Mouse (Mus musculus) A20 (cell line): Measurements from ENCODE around the gene Pa2g4.
A peak's percentile ranks its signal among the peaks of the same experiment; 100 is the strongest.
"Not testable (repeated sequence)": the region's sequence is repeated elsewhere in the genome, so short reads cannot be mapped to it uniquely, and the experiment has no call there.

Experiments used
- DNase-seq: peaks from one replicate; pipeline ENCODE4 v3.0.0-alpha.2; 2011; ENCODE audit warnings: low read depth, low spot score

Gene Pa2g4

DNA sequence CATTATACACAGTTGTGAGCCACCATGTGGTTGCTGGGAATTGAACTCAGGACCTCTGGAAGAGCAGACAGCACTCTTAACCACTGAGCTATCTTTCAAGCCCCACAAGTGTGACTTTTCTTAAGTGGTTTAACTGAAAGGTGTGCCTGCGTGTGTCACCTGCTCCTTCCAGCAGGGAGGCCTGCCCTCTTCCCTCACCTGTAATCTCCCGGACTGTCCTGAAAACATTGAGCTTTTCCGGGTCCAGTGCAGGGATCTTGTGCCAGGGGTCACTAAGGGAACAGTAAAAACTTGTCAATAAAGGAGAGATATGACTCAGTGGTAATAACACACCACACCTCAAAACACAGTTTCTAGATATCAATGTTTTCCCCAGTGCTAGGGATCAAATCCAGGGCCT, 13.5 kb upstream of the Pa2g4 start:
- DNase-seq: no peak

DNA sequence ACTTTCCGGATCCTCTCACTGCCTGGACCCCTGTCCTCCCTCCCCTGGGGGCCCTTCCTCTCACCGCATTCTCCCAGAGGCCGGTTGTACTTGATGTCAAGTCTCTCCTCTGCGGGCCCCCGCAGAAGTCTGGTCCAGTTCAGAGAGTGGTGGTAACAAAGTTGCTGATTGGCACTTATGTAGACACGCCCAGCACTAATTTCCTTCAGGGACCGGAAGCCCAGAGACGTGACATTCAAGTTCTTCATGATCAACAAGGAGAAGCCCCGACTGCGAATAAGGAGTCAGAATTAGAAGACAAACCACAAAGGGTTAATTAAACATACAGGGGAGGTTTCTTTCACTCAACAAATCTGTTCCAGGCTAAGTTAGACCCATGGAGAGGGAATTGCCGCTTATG, 12.5 kb upstream of the Pa2g4 start:
- DNase-seq: peak; percentile 86

DNA sequence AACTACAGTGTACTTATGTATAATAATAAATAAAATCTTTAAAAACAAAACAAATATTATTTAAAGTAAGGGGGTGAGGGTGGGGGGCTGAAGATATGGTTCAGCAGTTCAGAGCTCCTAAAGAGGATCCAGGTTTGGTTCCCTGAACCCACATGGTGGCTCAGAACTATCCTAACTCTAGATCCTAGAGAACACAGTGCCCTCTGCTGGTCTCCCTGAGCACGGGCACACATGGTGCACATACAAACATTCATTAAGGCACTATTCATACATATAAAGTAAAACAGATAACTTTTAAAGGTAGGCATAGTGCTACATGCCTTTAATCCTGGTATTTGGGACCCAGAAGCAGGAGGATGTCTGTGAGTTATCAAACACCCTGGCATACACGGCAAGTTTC, 9.3 kb upstream of the Pa2g4 start:
- DNase-seq: peak; percentile 45

DNA sequence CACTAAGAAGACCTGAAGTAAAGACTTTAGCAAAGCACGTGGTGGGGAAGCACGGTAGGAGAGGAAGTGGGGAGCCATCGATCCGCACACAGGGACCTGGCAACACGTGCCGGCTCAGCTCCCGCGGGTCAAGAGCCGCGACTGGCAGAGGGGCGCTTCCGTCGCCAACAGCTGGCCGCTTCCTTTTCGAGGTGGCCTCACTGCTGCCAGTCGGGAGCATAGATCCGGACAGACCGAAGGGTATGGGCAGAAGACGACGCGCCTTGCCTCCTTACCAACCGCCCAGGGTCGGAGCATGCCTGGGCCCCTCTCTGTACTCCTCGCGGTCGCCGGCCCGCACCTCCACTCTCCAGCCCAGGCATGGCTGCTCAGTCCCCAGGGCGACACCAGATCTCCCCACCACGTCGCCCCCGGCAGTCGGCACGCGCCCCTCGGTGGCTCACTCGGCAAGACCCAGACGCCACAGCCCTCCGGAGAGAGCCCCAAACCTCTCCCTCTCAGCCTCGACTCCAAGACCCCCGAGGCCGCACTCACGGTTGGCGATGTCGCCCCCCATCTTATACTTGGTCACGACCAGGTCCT, 490 bp downstream of the Pa2g4 start:
- peak; percentile 77 for DNase-seq

DNA sequence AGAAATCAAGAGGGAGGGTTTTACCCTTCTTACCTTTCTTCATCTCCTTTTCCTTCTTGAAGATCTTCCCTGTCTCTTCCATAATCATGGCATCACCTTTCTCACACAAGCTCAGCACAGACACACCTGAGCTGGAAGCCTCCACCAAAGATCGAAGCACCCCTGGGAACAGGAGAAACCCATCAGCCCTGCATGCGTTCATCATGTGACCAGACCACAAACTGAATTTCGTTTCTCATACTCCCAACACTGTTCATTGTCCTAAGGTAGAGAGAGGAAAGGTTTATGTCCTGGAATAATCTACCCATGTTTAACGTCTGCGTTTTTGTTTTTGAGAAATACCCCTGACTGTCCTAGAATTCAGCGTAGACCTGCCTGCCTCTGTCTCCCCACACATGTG, 2.2 kb downstream of the Pa2g4 start:
- no peak for DNase-seq

- no peak for DNase-seq
These were observed 8.8 kb downstream of the Pa2g4 start for GRCm38 (mm10) chr10:128556963-128557362.

GRCm38 (mm10) chr10:128556286-128556685, 9.5 kb downstream of the Pa2g4 start:
- peak; percentile 57 for DNase-seq

DNA sequence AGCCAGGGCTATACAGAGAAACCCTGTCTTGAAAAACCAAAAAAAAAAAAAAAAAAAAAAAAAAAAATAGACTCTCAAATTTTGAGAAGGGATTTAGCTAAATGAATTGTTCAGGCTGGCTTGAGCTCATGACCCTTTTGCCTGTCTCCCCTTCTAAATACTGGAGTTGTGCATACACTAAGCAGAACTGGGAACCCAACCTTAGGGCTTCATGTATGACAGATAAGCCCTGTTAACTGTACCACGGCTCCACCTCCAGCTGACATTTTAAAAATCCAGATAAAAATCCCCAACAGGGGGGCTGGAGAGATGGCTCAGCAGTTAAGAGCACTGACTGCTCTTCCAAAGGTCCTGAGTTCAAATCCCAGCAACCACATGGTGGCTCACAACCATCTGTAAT, 10.2 kb downstream of the Pa2g4 start:
- DNase-seq: not testable (repeated sequence)

DNA sequence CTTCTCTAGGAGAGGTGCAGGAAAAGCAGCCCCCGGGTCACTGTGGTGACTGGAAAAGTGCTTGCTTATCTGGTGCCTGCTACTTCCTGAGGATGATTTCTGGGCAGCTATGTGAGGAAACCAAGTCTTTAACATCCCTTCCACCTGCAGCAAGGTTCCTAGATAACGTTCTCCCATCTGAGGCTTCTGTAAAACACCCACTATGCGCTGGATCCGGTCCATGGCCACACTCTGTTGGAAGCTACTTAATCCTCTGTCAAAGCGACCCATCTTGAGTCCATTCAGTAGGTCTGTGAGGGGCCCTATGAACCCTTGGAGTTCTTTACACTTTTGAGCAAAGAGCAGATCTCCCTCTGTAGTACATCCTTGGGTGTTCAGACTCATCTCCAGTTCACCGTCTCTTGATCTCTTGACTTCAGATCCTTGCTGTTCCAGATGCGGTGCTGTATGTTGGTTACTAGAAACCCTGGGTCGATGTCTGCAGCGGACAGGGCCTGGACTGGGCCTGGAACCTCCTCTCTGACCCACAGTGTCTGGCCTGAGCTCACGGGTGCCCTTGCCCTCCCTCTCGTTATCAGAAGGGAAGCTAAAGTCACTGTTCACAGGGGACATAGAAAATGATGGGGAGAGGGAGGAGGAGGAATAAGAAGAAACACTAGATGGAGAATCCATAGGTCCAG, 15.5 kb downstream of the Pa2g4 start:
- not testable (repeated sequence) for DNase-seq

GRCm38 (mm10) chr10:128549682-128550057, 16.1 kb downstream of the Pa2g4 start:
- not testable (repeated sequence) for DNase-seq

GRCm38 (mm10) chr10:128548947-128549681, 16.7 kb downstream of the Pa2g4 start, which contains the start of gene Rpl41:
TSS of gene Rpl41 (minus strand) at chr10:128549305.
- DNase-seq: peak; percentile 98

- DNase-seq: not testable (repeated sequence)
These were observed 17.6 kb downstream of the Pa2g4 start for GRCm38 (mm10) chr10:128548051-128548791.

GRCm38 (mm10) chr10:128547361-128548032, 18.3 kb downstream of the Pa2g4 start, which contains the start of gene Zc3h10:
TSS of gene Zc3h10 (minus strand) at chr10:128547774.
- peak; percentile 100 for DNase-seq

DNA sequence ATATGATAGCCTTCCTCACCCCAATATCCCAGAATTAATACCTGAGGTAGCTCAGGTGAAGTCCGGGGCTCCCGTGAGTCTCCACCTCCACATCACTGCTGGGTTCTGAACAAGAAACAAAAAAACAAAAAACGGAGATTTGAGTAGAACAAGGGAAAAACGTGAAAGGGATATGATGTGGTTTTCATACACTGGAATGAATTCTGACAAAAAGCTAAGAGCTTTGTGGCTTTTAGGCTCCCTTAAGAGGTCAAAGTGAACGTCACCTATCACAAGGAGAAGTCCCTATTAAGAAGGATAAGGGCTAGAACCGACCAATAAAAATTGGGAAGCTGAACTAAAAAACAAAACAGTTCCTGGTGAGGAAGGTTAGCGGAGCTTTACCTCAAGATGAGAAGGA, 19.0 kb downstream of the Pa2g4 start:
- no peak for DNase-seq

DNA sequence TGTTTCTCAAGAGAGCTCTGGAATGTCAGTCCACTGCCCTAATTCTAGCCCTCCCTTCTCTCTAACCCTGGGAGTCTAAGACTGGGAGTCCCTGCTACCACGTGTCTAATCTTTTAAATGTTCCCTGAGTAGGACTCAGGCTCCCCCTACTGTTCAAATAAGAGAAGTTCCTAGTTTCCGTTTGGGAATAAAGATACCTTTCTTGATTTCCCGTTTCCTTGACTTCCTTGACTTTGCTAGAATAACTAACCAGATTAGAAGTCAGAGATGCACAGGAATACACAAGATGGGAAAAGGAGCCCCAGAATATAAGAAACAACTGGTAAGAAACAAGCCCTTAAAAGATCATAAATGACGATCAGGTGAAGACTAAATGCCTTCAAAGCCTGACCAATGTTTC, 19.4 kb downstream of the Pa2g4 start:
- DNase-seq: peak; percentile 72

DNA sequence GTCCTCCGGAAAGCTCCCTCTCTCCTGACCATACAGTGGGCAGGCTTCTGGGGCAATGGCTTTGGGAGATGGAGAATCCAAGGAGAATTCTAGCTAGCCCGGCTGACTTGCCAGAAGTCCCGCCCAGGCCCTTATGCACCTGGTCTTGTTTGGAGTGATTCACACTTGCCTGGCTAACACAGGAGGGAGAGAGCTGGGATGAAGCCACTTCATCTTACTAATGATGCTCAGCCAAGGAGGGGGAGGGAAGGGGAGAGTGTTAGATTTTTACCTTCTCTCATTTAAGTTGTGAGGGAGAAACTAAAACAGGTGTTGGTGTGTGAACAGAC, 20.3 kb downstream of the Pa2g4 start:
- no peak for DNase-seq

DNA sequence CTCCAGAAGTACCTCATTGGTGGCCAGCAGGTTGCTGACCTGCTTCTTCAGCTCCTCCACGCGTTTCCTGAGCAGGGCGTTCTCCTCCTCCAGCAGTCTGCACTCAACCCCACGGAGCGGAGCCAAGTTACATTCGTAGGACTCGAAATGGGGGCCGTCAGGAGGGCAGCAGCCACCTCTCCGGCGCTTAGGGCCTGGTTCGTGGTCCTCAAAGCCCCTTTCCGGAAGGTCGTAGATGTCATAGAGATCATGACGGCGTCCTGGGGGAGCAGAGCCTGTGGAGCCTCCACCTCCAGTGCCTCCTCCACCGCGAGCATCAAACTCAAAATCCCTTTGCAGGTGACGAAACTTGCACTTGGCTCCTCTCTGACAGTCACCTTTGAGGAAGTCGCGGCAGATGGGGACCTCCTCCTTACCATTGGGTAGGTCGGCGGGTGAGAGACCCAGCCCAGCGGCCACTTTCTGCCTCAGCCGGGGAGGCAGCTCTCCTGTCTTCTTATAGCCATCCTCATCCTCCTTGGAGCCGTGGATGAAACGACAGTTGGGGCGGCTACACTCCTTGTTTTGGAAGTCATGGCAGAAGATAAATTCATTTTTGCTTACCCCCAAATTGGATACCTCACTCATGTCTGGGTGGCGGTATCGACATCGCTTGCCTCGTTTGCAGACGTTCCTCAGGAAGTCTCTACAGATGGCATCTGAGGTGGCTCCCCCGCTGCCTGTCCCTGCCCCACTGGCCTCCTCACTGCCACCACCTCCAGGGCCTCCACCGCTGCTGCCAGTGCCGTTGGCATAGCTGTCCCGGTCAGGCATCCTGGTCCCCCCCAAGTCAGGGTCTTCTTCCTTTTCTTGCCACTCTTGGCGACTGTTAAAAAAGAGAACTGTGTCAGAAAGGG, 20.9 kb downstream of the Pa2g4 start:
- DNase-seq: no peak

DNA sequence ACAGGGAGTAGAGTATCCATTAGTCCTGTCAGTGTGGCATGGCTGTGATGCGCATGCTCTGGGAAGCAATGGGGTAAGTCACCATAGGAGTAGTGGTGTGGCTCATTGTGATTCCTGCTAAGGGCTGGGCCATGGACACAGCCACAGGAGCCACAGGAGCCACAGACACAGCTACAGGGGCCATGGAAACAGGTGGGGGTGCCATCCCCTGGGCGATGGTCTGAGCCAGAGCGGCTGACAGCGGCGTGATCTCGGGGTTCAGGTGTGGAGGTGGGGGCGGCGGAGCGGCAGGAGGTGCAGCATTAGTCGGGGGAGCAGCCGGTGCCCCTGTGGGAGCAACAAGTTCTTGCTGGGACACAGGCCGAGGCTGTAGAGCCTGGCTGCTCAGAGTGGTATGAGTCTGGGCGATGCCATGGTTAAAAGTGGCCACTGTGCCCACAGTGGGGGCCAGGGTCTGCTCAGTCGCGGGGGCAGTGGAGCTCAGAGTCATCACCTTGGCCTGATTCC, 21.6 kb downstream of the Pa2g4 start:
- no peak for DNase-seq

- no peak for DNase-seq
These were observed 22.7 kb downstream of the Pa2g4 start for GRCm38 (mm10) chr10:128543100-128543499.

GRCm38 (mm10) chr10:128538340-128538870, 27.4 kb downstream of the Pa2g4 start:
- DNase-seq: no peak
